Mouse (Mus musculus) stomach, postnatal 0 days (tissue): ENCODE data around the gene Ankrd45. TPM values are rescaled to one million over a fixed set of nuclear protein-coding genes. Genes with fewer than 3 reads are reported as not detected.

ENCODE experiments used
- ATAC-seq: fragments of 200-750 bp; cut with Nextera tagmentation; 2 replicates; pipeline ENCODE4 v1.8.0; 2017; ENCODE audit not compliant: low FRiP score, low TSS enrichment
- DNase-seq: peaks from one replicate; pipeline ENCODE4 v3.0.0-alpha.2; 2016; ENCODE audit warnings: low spot score
- H3K27ac ChIP-seq: fragments of 300-500 bp; sonication (generic); replicated peaks from 2 replicates; pipeline ENCODE4 v1.5.1; 2014; ENCODE audit warnings: mild to moderate bottlenecking, control low read depth
- H3K27me3 ChIP-seq: fragments of 300-500 bp; sonication (generic); 2 replicates; pipeline ENCODE4 v1.6.1; 2014; ENCODE audit warnings: low read length; ENCODE audit not compliant: control insufficient read depth, insufficient read depth
- H3K36me3 ChIP-seq: fragments of 300-500 bp; sonication (generic); 2 replicates; pipeline ENCODE4 v1.6.1; 2014; ENCODE audit warnings: low read length, mixed read lengths; ENCODE audit not compliant: control insufficient read depth, insufficient read depth
- H3K4me1 ChIP-seq: fragments of 300-500 bp; sonication (generic); replicated peaks from 2 replicates; pipeline ENCODE4 v1.6.1; 2014; ENCODE audit warnings: antibody characterized with exemption; ENCODE audit not compliant: control insufficient read depth, insufficient read depth
- H3K4me2 ChIP-seq: fragments of 300-500 bp; sonication (generic); replicated peaks from 2 replicates; pipeline ENCODE4 v1.6.1; 2014; ENCODE audit warnings: low read depth, mild to moderate bottlenecking, control low read depth, moderate library complexity
- H3K4me3 ChIP-seq: fragments of 300-500 bp; sonication (generic); 2 replicates; pipeline ENCODE4 v1.5.1; 2014; ENCODE audit warnings: low read depth, low read length, control low read depth
- H3K9ac ChIP-seq: fragments of 300-500 bp; sonication (generic); 2 replicates; pipeline ENCODE4 v1.6.1; 2014; ENCODE audit warnings: mild to moderate bottlenecking, low read length, control low read depth, mixed read lengths
- H3K9me3 ChIP-seq: fragments of 300-500 bp; sonication (generic); 2 replicates; pipeline ENCODE4 v1.6.1; 2016; ENCODE audit warnings: low read length; ENCODE audit not compliant: control insufficient read depth
- CTCF ChIP-seq: IDR thresholded peaks from 2 replicates; pipeline ENCODE4 v1.5.1; 2016; ENCODE audit warnings: antibody characterized with exemption, low read depth, mild to moderate bottlenecking, moderate library complexity
- EP300 ChIP-seq: optimal IDR thresholded peaks from 2 replicates; pipeline ENCODE3; 2016; ENCODE audit warnings: antibody characterized with exemption
- WGBS: fragments of 180-500 bp; shearing (Covaris S2); extraction: QIAGEN DNeasy Blood & Tissue Kit; methylation state at CpG from one replicate; pipeline ENCODE4 v1.1.7; 2014; 5-methylcytosine and 5-hydroxymethylcytosine counted together
- polyA plus RNA-seq: library from polyadenylated mRNA; unstranded; fragments of >200 nt; fragmentation: Nextera tagmentation; extraction: Ambion mirVana; gene quantifications from 2 replicates; pipeline ENCODE4 v1.2.1, GENCODE M21; 2015

The Ankrd45 gene
- polyA plus RNA-seq, 1 experiment from 2014 or later, result 0.21 TPM

DNA sequence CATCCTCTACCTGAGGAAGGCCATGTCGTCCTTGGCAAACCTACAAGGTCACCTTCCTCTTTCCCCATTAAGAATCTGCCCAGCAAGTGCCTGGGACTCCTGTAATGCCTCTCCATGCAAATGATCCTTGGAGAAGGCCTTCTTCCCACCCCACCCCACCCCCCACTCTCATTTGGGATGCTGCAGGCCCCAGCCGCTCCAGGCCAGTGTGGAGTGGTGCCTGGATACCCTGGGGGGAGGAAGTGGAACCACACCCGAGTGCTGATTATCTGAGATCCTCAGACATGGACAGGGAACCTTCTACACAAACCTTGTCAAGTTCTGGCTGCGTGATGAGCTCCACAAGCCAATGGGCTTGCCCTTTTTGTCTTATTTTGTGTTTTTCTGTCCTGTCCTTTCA, 17.8 kb downstream of the Ankrd45 start:
- Histone ChIP-seq H3K4me3 (no peak overlapping the region), H3K9ac (no peak overlapping the region), H3K4me1 (no peaks in the 10 kb centered on the region), H3K4me2 (no peak overlapping the region), H3K27ac (no peak overlapping the region), H3K27me3 (no peaks in the 10 kb centered on the region), H3K36me3 (no peaks in the 10 kb centered on the region), H3K9me3 (no peaks in the 10 kb centered on the region)
- TF ChIP-seq CTCF, result no peak
- no peak for TF ChIP-seq EP300
- ATAC-seq (no peak), DNase-seq (no peak)
- 59% methylated on average over 4 of the region's 4 CpGs for WGBS

DNA sequence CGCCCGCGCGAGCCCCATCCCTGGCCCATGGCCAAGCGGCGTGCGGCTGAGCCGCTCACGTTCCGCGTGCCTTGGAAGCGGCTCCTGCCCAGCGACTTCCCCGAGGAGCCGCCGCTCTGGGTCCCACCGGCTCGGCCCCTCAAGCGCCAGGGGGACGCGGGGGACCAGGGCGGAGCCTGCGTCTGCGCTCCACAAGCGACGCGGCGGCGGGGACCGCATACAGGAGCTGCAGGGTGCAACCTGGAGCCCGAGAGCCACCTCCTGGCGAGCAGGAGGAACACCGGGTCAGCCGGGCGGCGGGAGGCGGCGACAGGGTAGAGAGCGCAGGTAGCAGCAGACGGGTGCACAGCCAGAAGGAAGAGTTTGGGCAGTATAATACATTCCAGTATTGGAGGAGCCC, 28.2 kb downstream of the Ankrd45 start:
- ATAC-seq (peak; percentile 92), DNase-seq (peak; percentile 84)
- Histone ChIP-seq H3K4me1 (no peaks in the 10 kb centered on the region), H3K27me3 (no peaks in the 10 kb centered on the region), H3K36me3 (no peaks in the 10 kb centered on the region), H3K4me3 (peak overlapping the region; percentile 42), H3K9me3 (no peaks in the 10 kb centered on the region), H3K9ac (no peak overlapping the region), H3K27ac (no peak overlapping the region), H3K4me2 (peak overlapping the region; percentile 67)
- TF ChIP-seq EP300 (no peak), CTCF (peak; percentile 84)
- WGBS, result under 1% methylated on average over 40 of the region's 40 CpGs

DNA sequence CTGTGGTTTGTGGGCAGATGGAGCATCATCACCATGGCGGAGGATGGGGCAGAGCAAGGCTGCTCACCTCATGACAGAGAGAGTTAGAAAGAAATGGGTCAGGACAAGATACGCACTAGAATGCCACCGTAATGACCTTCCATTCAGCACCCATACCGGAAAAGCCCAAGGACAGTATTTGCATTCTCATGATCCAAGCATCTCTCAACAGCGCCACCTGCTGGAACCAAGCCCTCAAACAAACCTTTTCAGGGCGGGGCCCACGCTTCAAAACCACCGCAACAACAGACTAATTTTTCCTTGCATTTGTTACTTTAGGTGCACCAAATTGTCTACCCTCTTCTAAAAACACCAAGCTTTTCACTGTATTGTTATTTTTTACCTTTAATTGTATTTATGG, 38.2 kb downstream of the Ankrd45 start:
- Histone ChIP-seq H3K4me1 (no peaks in the 10 kb centered on the region), H3K9ac (no peak overlapping the region), H3K9me3 (no peaks in the 10 kb centered on the region), H3K27me3 (no peaks in the 10 kb centered on the region), H3K27ac (no peak overlapping the region), H3K36me3 (no peaks in the 10 kb centered on the region), H3K4me3 (no peak overlapping the region), H3K4me2 (no peak overlapping the region)
- 51% methylated on average over 8 of the region's 8 CpGs for WGBS
- no peak for ATAC-seq
- peak; percentile 72 for TF ChIP-seq CTCF
- no peak for TF ChIP-seq EP300
- peak; percentile 66 for DNase-seq

DNA sequence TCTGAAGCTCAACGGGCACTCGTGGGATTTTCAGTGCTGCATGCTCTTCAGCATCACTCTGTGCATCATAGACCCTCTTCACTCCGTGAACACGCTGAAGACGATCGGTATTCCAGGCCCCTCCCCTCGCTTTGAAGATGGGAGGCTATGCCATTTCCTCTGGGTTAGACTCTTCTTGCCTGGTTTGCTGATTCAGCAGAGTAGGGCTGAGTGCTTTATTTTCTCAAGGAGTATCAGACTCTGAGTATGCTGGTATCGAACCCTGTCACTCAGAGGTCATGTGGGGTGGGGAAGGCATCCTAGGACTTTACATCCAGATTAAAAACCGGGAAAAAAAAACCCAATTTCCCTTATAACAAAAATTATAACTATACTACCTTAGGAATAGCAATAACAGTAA, 39.9 kb downstream of the Ankrd45 start:
- H3K4me3 ChIP-seq, result no peak overlapping the region
- no peaks in the 10 kb centered on the region for H3K36me3 ChIP-seq
- WGBS, result 86% methylated on average over 9 of the region's 9 CpGs
- no peak for TF ChIP-seq EP300
- TF ChIP-seq CTCF, result no peak
- ATAC-seq (no peak), DNase-seq (no peak)
- H3K9me3 ChIP-seq, result no peaks in the 10 kb centered on the region
- no peak overlapping the region for H3K27ac ChIP-seq
- H3K4me1 ChIP-seq, result no peaks in the 10 kb centered on the region
- no peak overlapping the region for H3K9ac ChIP-seq
- H3K27me3 ChIP-seq, result no peaks in the 10 kb centered on the region
- no peak overlapping the region for H3K4me2 ChIP-seq

DNA sequence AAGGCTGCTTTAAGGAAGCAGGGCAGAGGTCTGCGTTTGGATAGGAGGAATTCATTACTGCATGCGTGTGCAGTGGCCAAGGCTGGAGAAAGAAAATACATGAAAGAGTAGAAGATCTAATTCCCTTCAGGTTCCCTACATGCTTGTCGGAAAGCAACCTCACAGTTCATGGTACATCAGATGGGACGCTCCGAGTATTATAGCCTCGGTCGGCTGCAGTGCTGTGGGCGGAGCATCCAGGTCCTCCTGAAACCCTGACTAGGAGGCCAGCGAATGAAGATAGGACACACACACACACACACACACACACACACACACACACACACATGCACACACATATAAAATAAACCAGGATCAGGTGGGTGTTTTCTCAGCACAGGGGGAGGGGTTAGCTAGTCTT, 41.2 kb downstream of the Ankrd45 start:
- Histone ChIP-seq H3K36me3 (no peaks in the 10 kb centered on the region), H3K27me3 (no peaks in the 10 kb centered on the region), H3K4me3 (no peak overlapping the region), H3K4me1 (no peaks in the 10 kb centered on the region), H3K4me2 (no peak overlapping the region), H3K9me3 (no peaks in the 10 kb centered on the region), H3K9ac (no peak overlapping the region), H3K27ac (no peak overlapping the region)
- DNase-seq (no peak), ATAC-seq (no peak)
- 56% methylated on average over 9 of the region's 9 CpGs for WGBS
- TF ChIP-seq EP300, result no peak

DNA sequence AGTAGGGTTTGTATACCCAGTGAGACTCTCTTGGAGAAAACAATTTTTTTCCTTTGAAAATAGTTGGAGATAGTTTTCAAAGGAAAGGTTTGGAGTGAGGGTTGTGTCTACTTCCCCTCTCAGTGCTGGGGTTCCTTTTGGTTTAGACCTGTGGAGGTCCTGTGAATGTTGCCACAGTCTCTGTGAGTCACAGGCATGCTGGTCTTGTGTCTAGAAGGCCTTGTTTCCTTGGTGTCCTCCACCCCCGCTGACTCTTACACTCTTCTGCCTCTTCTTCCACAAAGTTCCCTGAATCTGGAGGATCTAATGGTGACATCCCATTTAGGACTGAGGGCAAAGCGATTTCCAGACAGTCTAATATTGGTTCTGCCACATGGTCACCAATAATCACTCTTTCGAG, 42.9 kb downstream of the Ankrd45 start:
- Histone ChIP-seq H3K4me3 (no peak overlapping the region), H3K36me3 (no peaks in the 10 kb centered on the region), H3K9ac (no peak overlapping the region), H3K4me1 (no peaks in the 10 kb centered on the region), H3K9me3 (no peaks in the 10 kb centered on the region), H3K27ac (no peak overlapping the region), H3K4me2 (no peak overlapping the region), H3K27me3 (no peaks in the 10 kb centered on the region)
- no peak for ATAC-seq
- WGBS, result 90% methylated on average over 3 of the region's 3 CpGs
- TF ChIP-seq CTCF, result no peak
- TF ChIP-seq EP300, result no peak
- no peak for DNase-seq
